Mouse (Mus musculus): ENCODE measurements around the gene Rbfox1. TPM values are rescaled to one million over a fixed set of nuclear protein-coding genes. Genes with fewer than 3 reads are reported as not detected.

The Rbfox1 gene
- polyA plus RNA-seq, 1 experiment from 2014 or later, result 2.3 TPM

DNA sequence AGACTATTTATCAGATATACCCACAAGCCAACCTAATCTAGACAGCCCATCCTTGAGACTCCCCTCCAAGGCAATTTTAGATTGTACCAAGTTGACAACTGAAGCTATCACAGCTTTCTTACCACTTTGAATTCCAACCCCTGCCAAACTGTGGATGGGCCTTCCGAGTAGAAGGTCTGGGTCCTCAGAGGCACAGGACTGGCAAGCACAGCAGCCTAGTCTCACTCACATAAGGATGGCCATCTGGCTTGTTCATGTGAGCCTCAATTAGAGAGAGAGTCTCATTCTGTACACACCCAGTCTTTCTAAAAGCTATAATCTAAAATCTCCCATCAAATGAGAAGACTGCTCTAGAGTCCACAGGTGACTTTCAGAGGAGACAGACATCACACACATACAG is 1173.4 kb downstream of the Rbfox1 start:
- Histone ChIP-seq H3K4me2 (replicated peaks; ENCODE audit: low read depth) (no peak overlapping the region), H3K4me1 (replicated peaks; ENCODE audit: control insufficient read depth, insufficient read depth, low read length) (no peaks in the 10 kb centered on the region), H3K9me3 (ENCODE audit: control insufficient read depth) (no peaks in the 10 kb centered on the region), H3K27me3 (replicated peaks; ENCODE audit: control insufficient read depth, insufficient read depth, low read length) (no peaks in the 10 kb centered on the region), H3K9ac (ENCODE audit: low read depth, low read length) (no peak overlapping the region), H3K27ac (ENCODE audit: low read depth, low read length) (no peak overlapping the region), H3K4me3 (ENCODE audit: low read depth, low read length) (no peak overlapping the region), H3K36me3 (ENCODE audit: control insufficient read depth, insufficient read depth) (no peaks in the 10 kb centered on the region)
- ATAC-seq, result no peak
- WGBS, result 70% methylated on average over 1 of the region's 1 CpGs
- no peak for TF ChIP-seq CTCF (IDR thresholded peaks at IDR 0.05; ENCODE audit: low read depth)

DNA sequence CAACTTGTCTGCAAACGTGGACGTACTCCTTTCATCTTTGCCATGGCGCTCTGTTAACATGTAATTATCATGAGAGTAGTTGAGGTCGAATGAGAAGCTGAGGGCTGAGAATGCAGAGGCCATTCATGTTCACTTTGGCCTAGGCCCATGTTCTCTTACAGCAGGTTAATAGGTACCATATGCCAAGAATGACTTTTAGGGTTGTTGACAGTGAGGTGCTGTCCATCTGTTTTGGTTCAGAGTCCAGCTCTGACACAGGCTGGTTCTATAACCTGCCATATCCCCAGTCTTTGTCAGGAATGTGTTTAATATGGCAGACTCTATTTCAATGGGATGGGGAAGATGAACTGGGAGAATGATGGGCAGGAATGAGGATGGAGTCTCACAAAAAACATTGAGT is 1174.4 kb downstream of the Rbfox1 start:
- Histone ChIP-seq H3K36me3 (ENCODE audit: control insufficient read depth, insufficient read depth) (no peaks in the 10 kb centered on the region), H3K27ac (ENCODE audit: low read depth, low read length) (no peak overlapping the region), H3K4me2 (replicated peaks; ENCODE audit: low read depth) (no peak overlapping the region), H3K4me3 (ENCODE audit: low read depth, low read length) (no peak overlapping the region), H3K9ac (ENCODE audit: low read depth, low read length) (no peak overlapping the region), H3K27me3 (replicated peaks; ENCODE audit: control insufficient read depth, insufficient read depth, low read length) (no peaks in the 10 kb centered on the region), H3K9me3 (ENCODE audit: control insufficient read depth) (no peaks in the 10 kb centered on the region), H3K4me1 (replicated peaks; ENCODE audit: control insufficient read depth, insufficient read depth, low read length) (no peaks in the 10 kb centered on the region)
- 80% methylated on average over 4 of the region's 4 CpGs for WGBS
- ATAC-seq, result no peak
- no peak for TF ChIP-seq CTCF (IDR thresholded peaks at IDR 0.05; ENCODE audit: low read depth)

DNA sequence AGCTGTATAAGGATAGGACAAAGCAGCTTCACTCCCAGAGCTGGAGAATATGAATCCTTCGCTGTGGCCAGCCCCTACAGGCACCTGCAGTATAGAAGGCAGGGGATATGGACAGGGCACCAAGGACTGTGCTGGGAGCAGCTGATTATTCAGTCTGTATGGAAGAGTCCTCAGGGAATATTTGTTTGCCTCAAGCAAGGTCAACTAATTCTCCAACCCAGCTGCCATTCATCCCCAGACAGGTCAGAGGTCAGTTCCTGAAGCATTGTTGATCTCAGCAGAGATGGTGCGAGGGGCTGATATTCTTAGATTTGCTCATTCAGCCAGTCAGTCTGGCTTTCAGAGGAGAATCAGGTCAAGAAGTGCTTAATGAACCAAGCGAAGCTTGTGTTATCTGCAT is 1175.7 kb downstream of the Rbfox1 start:
- TF ChIP-seq CTCF (IDR thresholded peaks at IDR 0.05; ENCODE audit: low read depth), result no peak
- no peaks in the 10 kb centered on the region for H3K9me3 ChIP-seq (ENCODE audit: control insufficient read depth)
- H3K4me2 ChIP-seq (replicated peaks; ENCODE audit: low read depth), result no peak overlapping the region
- no peak overlapping the region for H3K9ac ChIP-seq (ENCODE audit: low read depth, low read length)
- 78% methylated on average over 3 of the region's 3 CpGs for WGBS
- H3K4me1 ChIP-seq (replicated peaks; ENCODE audit: control insufficient read depth, insufficient read depth, low read length), result no peaks in the 10 kb centered on the region
- no peaks in the 10 kb centered on the region for H3K27me3 ChIP-seq (replicated peaks; ENCODE audit: control insufficient read depth, insufficient read depth, low read length)
- ATAC-seq, result no peak
- H3K36me3 ChIP-seq (ENCODE audit: control insufficient read depth, insufficient read depth), result no peaks in the 10 kb centered on the region
- no peak overlapping the region for H3K27ac ChIP-seq (ENCODE audit: low read depth, low read length)
- no peak overlapping the region for H3K4me3 ChIP-seq (ENCODE audit: low read depth, low read length)

DNA sequence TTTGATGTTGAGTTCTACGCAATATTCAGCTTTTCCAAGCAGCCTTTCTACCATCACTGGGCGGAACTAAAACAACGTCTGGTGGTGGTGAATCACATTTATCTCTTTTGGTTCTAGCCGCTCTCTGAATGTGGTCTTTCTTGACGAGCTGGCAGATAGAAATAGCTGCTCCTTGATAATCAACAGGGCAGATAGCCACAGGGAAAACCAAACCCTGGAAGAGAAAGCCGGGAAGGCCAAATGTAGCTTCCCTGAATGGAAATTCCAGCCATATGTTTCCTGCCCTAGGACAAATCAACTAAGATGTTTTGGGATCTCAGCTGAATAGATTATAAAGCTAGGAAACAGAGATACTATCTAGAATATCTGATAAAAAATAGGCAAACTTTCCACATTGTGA is 1177.4 kb downstream of the Rbfox1 start:
- Histone ChIP-seq H3K4me1 (replicated peaks; ENCODE audit: control insufficient read depth, insufficient read depth, low read length) (no peaks in the 10 kb centered on the region), H3K9me3 (ENCODE audit: control insufficient read depth) (no peaks in the 10 kb centered on the region), H3K4me2 (replicated peaks; ENCODE audit: low read depth) (no peak overlapping the region), H3K4me3 (ENCODE audit: low read depth, low read length) (no peak overlapping the region), H3K36me3 (ENCODE audit: control insufficient read depth, insufficient read depth) (no peaks in the 10 kb centered on the region), H3K9ac (ENCODE audit: low read depth, low read length) (no peak overlapping the region), H3K27ac (ENCODE audit: low read depth, low read length) (no peak overlapping the region), H3K27me3 (replicated peaks; ENCODE audit: control insufficient read depth, insufficient read depth, low read length) (no peaks in the 10 kb centered on the region)
- no peak for TF ChIP-seq CTCF (IDR thresholded peaks at IDR 0.05; ENCODE audit: low read depth)
- WGBS, result 85% methylated on average over 6 of the region's 6 CpGs
- no peak for ATAC-seq

DNA sequence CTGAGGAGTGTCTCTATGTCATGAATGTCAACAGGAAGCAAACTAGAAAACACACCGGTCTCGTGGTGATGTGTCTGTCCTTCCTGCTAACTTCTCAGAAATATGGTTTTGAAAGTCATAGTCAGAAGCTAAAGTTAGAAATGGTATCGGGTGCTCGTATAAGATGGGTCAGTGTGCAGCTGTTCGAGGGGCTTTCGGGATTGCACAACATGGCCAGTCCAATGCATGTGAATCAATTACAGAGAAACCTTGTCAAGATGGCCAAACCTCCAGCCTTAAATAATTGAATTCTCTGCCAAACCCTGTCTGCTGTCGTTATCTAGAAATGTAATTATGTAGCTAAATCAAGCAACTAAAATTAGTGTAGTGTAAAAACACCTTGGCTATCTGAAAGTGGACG is 1182.0 kb downstream of the Rbfox1 start:
- Histone ChIP-seq H3K36me3 (ENCODE audit: control insufficient read depth, insufficient read depth) (no peaks in the 10 kb centered on the region), H3K27me3 (replicated peaks; ENCODE audit: control insufficient read depth, insufficient read depth, low read length) (no peaks in the 10 kb centered on the region), H3K4me3 (ENCODE audit: low read depth, low read length) (no peak overlapping the region), H3K4me1 (replicated peaks; ENCODE audit: control insufficient read depth, insufficient read depth, low read length) (no peaks in the 10 kb centered on the region), H3K27ac (ENCODE audit: low read depth, low read length) (no peak overlapping the region), H3K9me3 (ENCODE audit: control insufficient read depth) (no peaks in the 10 kb centered on the region), H3K4me2 (replicated peaks; ENCODE audit: low read depth) (no peak overlapping the region), H3K9ac (ENCODE audit: low read depth, low read length) (no peak overlapping the region)
- TF ChIP-seq CTCF (IDR thresholded peaks at IDR 0.05; ENCODE audit: low read depth), result no peak
- no peak for ATAC-seq
- WGBS, result 75% methylated on average over 8 of the region's 8 CpGs

DNA sequence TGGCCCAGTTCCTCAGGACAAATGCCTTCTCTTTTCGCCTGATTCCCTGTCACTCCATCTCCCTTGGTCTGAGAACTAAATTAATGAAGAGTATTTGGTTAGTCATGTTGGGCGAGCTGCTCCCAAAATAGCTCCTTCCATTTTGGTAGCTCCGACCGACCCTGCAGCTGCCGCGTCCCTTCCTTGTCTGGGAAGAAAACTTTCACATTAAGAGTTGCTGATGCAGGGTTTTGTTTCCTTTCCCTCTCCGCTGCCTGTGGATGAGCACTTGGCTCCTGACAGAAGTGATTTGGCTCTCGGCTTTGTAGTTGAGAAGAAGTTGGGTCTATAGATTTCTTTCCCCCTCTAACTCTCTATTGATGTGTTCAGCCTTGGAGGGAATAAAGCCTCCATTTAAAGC is 1184.4 kb downstream of the Rbfox1 start:
- ATAC-seq, result no peak
- TF ChIP-seq CTCF (IDR thresholded peaks at IDR 0.05; ENCODE audit: low read depth), result no peak
- WGBS, result 47% methylated on average over 8 of the region's 8 CpGs

DNA sequence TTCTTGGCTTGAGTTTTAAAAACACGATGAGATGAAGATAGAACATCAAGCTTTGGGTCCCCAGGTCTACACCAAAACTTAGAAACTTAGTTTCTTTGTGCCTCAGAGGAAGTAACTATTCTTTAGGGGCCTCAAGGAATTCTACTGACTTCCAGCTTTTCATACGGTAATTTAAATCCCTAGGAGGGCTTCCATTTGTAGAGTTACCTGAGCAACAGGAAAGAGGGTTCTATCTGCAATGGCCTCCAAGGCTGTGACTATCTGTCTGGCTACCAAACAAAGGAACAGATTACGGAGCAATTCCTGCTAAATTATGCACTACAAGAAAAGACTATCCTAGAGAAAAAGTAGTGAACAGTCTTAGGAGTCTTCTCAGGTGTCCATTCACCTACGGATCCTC is 1189.6 kb downstream of the Rbfox1 start:
- no peak for ATAC-seq
- no peak overlapping the region for H3K9ac ChIP-seq (ENCODE audit: low read depth, low read length)
- H3K4me3 ChIP-seq (ENCODE audit: low read depth, low read length), result no peak overlapping the region
- H3K9me3 ChIP-seq (ENCODE audit: control insufficient read depth), result no peaks in the 10 kb centered on the region
- WGBS, result 87% methylated on average over 4 of the region's 4 CpGs
- no peaks in the 10 kb centered on the region for H3K27me3 ChIP-seq (replicated peaks; ENCODE audit: control insufficient read depth, insufficient read depth, low read length)
- no peak overlapping the region for H3K27ac ChIP-seq (ENCODE audit: low read depth, low read length)
- no peak for TF ChIP-seq CTCF (IDR thresholded peaks at IDR 0.05; ENCODE audit: low read depth)
- H3K4me2 ChIP-seq (replicated peaks; ENCODE audit: low read depth), result no peak overlapping the region
- no peaks in the 10 kb centered on the region for H3K4me1 ChIP-seq (replicated peaks; ENCODE audit: control insufficient read depth, insufficient read depth, low read length)
- no peaks in the 10 kb centered on the region for H3K36me3 ChIP-seq (ENCODE audit: control insufficient read depth, insufficient read depth)

More for the DNA sequence above, 1184.4 kb downstream of the Rbfox1 start:
- Histone ChIP-seq H3K9ac (ENCODE audit: low read depth, low read length) (no peak overlapping the region), H3K4me2 (replicated peaks; ENCODE audit: low read depth) (no peak overlapping the region), H3K9me3 (ENCODE audit: control insufficient read depth) (no peaks in the 10 kb centered on the region), H3K27me3 (replicated peaks; ENCODE audit: control insufficient read depth, insufficient read depth, low read length) (no peaks in the 10 kb centered on the region), H3K4me1 (replicated peaks; ENCODE audit: control insufficient read depth, insufficient read depth, low read length) (no peaks in the 10 kb centered on the region), H3K4me3 (ENCODE audit: low read depth, low read length) (no peak overlapping the region), H3K27ac (ENCODE audit: low read depth, low read length) (no peak overlapping the region), H3K36me3 (ENCODE audit: control insufficient read depth, insufficient read depth) (no peaks in the 10 kb centered on the region)
